Mouse (Mus musculus) right cerebral cortex, postnatal 36 days (tissue): ENCODE measurements around the gene Pcid2.

Source experiments
- DNase-seq, 2 experiments: peaks; one replicate each; pipeline ENCODE4 v3.0.0; 2022; ENCODE audit warnings: low spot score in 2 of 2, mixed read lengths in 1 of 2

The Pcid2 gene

GRCm38 (mm10) chr8:13105087-13105881, at the start of gene Pcid2, which contains the start of gene Cul4a:
TSS of gene Pcid2 (minus strand) at chr8:13105459.
TSS of gene Cul4a (plus strand) at chr8:13105621.
- peak; percentile 94 for DNase-seq

- DNase-seq: no peak
These were observed 48.8 kb upstream of the Pcid2 start for GRCm38 (mm10) chr8:13154099-13154498.

DNA sequence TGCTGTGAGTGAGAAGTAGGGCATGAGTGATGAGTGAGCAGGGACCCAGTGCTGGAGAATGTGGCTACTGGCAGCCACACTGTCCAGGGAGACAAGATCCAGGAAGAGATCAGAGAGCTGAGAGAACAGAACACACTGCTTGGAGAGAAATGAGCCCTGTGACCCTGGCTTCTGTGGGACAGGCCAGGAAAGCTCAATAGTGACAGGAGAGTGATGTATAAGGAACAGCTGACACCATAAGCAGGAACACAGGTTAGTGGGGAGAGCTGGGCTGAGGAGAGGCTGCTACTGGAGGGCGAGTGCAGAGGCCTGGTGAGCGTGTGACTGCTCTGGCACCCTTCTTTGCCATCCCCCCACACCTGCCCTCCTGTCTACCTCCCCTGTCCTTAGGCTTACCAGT, 45.7 kb upstream of the Pcid2 start:
- DNase-seq: no peak

DNA sequence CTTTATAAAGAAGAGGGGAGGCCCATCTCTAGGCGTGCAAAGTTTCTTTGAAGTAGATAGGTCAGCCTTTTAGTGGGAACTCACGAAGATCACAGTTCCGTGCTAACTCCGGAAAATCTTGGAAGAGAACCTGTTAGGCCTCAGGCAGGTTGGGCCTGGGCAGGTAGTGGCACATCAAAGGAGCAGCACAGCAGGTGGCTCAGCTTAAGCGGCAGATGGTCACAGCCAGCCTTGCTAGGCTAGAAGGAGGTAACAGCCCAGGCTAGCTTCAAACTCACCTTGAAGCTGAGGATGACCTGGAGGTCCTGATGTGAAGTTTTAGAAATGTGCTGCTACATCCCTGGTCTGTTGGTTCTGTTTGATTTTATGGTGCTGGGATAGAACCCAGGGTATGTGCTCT, 44.6 kb upstream of the Pcid2 start:
- no peak for DNase-seq

DNA sequence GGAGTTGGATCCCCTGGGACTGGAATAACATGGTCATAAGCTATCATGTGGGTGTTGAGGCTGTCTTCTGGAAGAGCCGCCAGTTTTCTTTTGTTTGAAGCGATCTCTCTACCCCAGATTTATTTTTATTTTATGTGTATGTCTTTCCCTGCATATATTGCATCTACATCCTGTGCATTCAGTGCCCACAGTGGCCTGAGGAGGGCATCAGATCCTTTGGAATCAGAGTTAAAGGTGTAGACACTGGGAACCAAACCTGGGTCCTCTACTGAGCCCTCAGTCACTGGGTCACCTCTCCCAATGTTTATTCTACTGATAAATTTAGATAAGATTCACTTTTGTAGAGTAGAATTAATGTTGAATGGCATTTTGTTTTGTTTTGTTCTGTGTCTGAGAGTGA, 44.0 kb upstream of the Pcid2 start:
- no peak for DNase-seq

- DNase-seq: no peak
These were observed 43.2 kb upstream of the Pcid2 start for GRCm38 (mm10) chr8:13148476-13148875.

GRCm38 (mm10) chr8:13141681-13142080, 36.4 kb upstream of the Pcid2 start:
- DNase-seq: no peak

- no peak for DNase-seq
These were observed 34.5 kb upstream of the Pcid2 start for GRCm38 (mm10) chr8:13139641-13140182.

GRCm38 (mm10) chr8:13132220-13132619, 27.0 kb upstream of the Pcid2 start:
- DNase-seq: peak in 1 of 2 experiments; percentile 22

GRCm38 (mm10) chr8:13124897-13125296, 19.6 kb upstream of the Pcid2 start:
- no peak for DNase-seq

GRCm38 (mm10) chr8:13122887-13123421, 17.7 kb upstream of the Pcid2 start:
- no peak for DNase-seq

GRCm38 (mm10) chr8:13120882-13121665, 15.8 kb upstream of the Pcid2 start:
- DNase-seq: no peak

DNA sequence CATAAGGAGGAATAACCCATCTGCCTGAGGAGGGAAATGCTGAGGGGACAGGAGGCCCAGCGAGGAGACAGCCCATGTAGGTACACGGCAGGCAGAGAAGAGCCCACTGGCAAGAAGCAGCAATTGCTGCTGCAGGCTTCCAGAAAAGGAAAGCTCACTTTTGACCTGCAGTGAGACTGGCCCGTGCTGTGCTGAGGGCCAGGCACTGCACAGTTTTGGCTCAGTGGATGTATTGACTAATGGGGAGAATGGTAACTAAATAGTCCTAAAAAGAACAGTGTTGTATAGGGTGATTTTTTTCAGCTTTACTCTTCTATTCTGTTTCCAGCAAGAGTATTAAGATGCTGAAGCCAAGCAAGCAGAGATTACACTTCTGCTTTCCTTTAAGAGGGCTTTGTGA, 13.3 kb upstream of the Pcid2 start:
- DNase-seq: no peak

GRCm38 (mm10) chr8:13117096-13117495, 11.8 kb upstream of the Pcid2 start:
- no peak for DNase-seq

DNA sequence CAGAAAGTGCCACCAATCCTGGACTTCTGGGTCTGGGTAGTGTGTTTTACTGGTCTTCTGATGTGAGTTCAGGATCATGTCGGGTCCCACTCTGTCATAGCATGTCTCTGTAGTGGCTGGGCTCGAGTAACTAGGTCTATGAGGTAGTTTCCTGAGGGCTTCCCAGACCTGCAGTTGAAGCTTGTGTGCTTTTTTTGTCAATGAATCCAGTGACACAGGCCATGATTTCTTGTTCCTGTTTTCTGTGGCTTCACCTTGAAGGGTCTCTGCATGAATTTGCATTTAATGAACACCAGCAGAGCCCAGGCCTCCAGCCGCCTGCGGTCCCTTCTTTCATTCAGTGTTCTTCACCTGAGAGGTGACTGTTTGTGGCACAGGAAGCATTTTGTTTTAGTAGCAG, 8.0 kb upstream of the Pcid2 start:
- no peak for DNase-seq

DNA sequence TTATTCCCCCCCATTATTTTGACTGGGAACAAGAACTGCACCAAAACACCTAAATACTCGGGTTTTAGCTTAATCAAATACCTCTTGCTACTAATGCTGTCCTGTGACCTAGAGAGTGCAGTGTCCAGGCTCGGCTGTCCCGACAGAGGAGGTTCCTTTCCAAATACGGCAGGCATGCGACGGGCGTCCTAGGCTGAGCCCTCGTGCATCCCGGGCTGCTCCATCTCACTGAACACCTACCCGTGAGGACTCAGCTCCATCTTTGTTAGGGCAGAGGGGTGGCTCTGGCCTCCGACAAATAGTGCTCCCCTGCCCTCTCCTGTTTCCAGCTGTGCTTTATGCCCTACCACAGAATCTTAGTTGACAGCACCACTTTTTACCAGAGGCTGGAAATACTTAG, 6.7 kb upstream of the Pcid2 start:
- no peak for DNase-seq

GRCm38 (mm10) chr8:13109416-13109960, 4.2 kb upstream of the Pcid2 start:
- DNase-seq: no peak

GRCm38 (mm10) chr8:13108967-13109366, 3.7 kb upstream of the Pcid2 start:
- DNase-seq: no peak

DNA sequence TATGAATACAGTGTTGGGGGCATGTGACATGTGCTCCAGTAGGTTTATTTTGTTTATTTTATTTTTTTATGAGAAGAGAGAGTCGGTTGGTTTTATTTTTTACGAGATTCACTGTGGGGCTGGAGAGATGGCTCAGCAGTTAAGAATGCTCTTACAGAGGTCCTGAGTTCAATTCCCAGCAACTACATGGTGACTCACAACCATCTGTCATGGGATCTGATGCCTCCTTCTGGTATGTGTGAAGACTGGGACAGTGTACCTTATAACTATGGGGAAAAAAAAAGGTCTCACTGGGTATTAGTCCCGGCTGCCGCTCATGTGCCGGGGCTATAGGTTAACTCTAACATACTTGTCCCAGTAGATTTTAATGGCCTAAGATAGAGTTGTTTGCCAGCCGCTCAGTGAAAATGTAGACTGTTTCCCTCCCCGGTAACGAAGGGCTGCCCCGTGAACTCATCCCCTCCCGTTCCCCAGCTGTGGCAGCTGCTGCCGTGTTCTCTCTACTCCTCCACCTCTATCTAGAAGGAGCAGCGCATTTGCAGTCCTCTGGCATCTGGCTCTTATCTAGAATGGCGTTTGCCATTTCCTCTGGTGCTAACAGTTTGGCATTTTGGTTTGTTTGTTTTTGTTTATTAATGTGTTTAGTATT, 2.9 kb upstream of the Pcid2 start:
- DNase-seq: no peak

DNA sequence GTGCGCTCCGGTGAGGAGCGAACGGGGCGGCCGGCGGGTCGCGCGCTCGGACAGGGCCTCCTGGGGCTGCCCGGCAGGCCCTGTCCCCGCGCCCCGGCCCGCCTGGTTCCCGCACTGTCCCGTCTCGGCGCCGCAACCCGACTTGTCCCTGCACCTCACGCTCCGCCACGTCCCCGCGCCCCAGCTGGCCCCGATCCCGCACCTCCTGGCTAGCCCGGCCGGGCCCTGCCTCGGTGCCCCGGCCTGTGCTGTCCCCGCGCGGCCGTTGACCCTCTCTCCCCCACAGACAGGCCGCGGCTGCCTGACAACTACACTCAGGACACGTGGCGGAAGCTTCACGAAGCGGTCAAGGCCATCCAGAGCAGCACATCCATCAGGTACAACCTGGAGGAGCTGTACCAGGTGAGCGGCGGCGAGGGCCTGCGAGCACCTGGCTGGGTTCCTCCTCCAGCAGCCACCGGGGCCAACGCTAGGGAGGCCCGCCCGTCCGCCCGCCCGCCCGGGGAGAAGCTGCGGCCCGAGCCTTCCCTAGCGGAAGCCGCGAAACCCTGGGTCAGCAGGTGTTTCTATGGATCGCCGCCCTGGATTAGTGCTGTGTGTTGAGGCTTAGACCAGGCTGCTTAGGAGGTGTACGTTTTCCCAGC, 771 bp upstream of the Pcid2 start:
- DNase-seq: peak; percentile 16 to 22

DNA sequence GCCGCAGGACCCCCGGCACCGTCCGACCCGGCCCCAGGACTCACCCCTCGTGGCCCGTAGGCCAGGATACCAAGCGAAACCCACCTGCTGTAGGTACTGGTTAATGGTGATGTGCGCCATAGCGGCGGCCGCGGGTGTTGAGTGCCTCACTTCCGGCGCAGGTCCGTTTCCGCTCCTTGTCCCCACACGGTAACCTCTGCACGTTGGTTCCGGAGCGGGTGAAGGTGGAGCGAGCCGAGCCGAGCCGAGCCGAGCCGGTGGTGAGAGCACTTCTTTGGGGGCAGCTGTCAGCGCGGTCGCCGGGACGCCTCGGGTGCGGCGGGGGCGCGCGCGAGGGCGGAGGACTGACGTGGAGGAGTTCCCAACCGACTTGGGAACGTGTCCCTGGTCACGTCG, 570 bp downstream of the Pcid2 start:
- DNase-seq: peak; percentile 77 to 86
